Mouse (Mus musculus) heart, embryonic 10.5 days (tissue): Measurements from ENCODE around the gene Krt33a. TPM values are rescaled to one million over a fixed set of nuclear protein-coding genes. Genes with fewer than 3 reads are reported as not detected.

Experiments
- DNase-seq: peaks from one replicate; pipeline ENCODE4 v3.0.0-alpha.2; 2017; ENCODE audit warnings: low spot score
- H3K27ac ChIP-seq: fragments of 300-500 bp; sonication (generic); 2 replicates; pipeline ENCODE4 v1.5.1; 2016; ENCODE audit warnings: mild to moderate bottlenecking
- H3K27me3 ChIP-seq: fragments of 300-500 bp; sonication (generic); 2 replicates; pipeline ENCODE4 v1.6.1; 2016; ENCODE audit warnings: mild to moderate bottlenecking; ENCODE audit not compliant: poor library complexity, insufficient read depth, severe bottlenecking
- H3K36me3 ChIP-seq: fragments of 300-500 bp; sonication (generic); 2 replicates; pipeline ENCODE4 v1.6.1; 2016; ENCODE audit warnings: mild to moderate bottlenecking, moderate library complexity
- H3K4me1 ChIP-seq: fragments of 300-500 bp; sonication (generic); 2 replicates; pipeline ENCODE4 v1.6.1; 2016; ENCODE audit warnings: mild to moderate bottlenecking
- H3K4me3 ChIP-seq: fragments of 300-500 bp; sonication (generic); 2 replicates; pipeline ENCODE4 v1.5.1; 2016; ENCODE audit warnings: mild to moderate bottlenecking, moderate library complexity
- H3K9me3 ChIP-seq: fragments of 300-500 bp; sonication (generic); 2 replicates; pipeline ENCODE4 v1.6.1; 2016; ENCODE audit warnings: mild to moderate bottlenecking, moderate library complexity
- WGBS: fragments of 180-500 bp; shearing (Covaris S2); methylation state at CpG from one replicate; pipeline ENCODE4 v1.1.7; 2016; 5-methylcytosine and 5-hydroxymethylcytosine counted together
- polyA plus RNA-seq: library from polyadenylated mRNA; unstranded; fragments of >200 nt; fragmentation: Nextera tagmentation; extraction: Ambion mirVana; gene quantifications from 2 replicates; pipeline ENCODE4 v1.2.1, GENCODE M21; 2016

Krt33a gene
- polyA plus RNA-seq, 1 experiment from 2014 or later: not detected

DNA sequence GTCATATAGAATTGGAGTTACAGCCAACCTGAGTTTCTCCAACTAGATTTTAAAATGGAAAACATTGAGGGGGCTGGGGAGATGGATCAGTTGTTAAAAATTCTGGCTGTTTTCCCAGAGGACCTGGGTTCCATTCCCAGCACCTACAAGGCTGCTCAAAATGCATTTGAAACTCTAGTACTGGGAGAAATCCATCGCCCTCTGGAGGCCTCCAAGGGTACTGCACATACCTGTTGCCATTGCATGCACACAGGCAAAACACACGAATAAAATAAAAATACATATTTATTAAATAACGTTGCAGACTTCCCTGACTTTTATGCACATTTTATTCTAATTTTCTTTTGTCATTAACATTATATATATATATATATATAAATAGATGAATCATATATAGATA, 9.4 kb downstream of the Krt33a start:
- no peaks in the 10 kb centered on the region for H3K4me1 ChIP-seq
- 49% methylated on average over 3 of the region's 3 CpGs for WGBS
- H3K4me3 ChIP-seq: no peak overlapping the region
- no peaks in the 10 kb centered on the region for H3K36me3 ChIP-seq
- no peak overlapping the region for H3K27ac ChIP-seq
- H3K9me3 ChIP-seq: no peaks in the 10 kb centered on the region
- no peak for DNase-seq
- H3K27me3 ChIP-seq: no peaks in the 10 kb centered on the region

DNA sequence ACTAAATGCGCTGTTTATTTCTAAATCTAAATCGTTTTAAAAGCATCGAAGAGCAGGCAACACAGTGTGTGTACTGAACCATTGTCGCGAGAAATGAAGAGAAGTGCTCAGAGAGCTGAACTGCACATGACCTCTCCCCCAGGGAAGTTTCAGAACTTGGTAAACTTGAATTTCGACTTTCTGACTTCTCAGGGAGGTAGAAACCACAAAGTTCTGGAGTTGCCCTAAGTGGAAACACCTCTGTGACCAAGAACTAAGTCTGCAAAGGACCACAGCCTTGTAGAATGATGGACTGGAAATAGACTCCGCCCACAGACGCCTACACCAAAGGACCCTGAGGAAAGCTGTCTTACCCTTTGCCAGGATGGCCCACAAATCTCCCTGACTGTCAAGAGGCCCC, 10.1 kb downstream of the Krt33a start:
- DNase-seq: no peak
- H3K27ac ChIP-seq: no peak overlapping the region
- H3K4me3 ChIP-seq: no peak overlapping the region
- no peaks in the 10 kb centered on the region for H3K9me3 ChIP-seq
- no peaks in the 10 kb centered on the region for H3K27me3 ChIP-seq
- H3K4me1 ChIP-seq: no peaks in the 10 kb centered on the region
- 84% methylated on average over 8 of the region's 8 CpGs for WGBS
- H3K36me3 ChIP-seq: no peaks in the 10 kb centered on the region

DNA sequence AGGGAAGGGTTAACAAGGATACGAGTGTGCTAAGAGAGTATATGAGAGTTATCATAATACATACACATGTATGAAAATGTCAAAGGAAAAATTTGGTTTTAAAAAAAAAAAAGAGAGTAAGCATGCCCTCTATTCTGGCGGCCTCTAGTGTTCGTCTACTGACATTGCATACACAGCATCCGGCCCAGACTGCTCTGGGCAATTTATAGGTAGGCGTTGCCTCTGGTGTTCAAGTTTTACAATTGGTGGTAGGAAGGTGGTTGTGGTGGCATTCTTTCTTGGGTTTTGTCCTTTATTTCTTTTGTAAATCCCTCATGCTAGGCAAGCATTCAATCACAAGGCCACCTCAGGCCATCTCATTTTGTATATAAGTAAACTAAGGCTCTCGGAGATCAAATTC, 11.2 kb downstream of the Krt33a start:
- H3K4me3 ChIP-seq: no peak overlapping the region
- H3K4me1 ChIP-seq: no peaks in the 10 kb centered on the region
- H3K27me3 ChIP-seq: no peaks in the 10 kb centered on the region
- WGBS: 26% methylated on average over 6 of the region's 6 CpGs
- H3K27ac ChIP-seq: no peak overlapping the region
- DNase-seq: no peak
- no peaks in the 10 kb centered on the region for H3K9me3 ChIP-seq
- no peaks in the 10 kb centered on the region for H3K36me3 ChIP-seq

DNA sequence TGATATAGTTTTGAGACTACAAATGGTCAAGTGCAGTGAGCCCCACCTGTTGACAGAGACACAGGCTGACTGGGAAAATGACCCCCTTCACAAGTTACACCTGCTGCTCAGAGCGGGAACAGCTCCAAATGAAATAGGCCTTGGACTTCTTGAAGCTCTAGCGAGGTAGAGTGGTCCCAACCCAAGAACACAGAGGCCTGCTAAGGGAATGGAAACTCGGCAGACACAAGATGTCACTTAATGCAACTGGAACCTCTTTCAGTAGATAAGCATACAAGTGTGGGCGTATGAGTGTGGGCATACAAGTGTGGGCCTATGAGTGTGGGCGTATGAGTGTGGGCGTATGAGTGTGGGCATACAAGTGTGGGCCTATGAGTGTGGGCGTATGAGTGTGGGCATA, 16.9 kb downstream of the Krt33a start:
- no peaks in the 10 kb centered on the region for H3K9me3 ChIP-seq
- peak; percentile 58 for DNase-seq
- no peak overlapping the region for H3K27ac ChIP-seq
- WGBS: 81% methylated on average over 7 of the region's 7 CpGs
- no peak overlapping the region for H3K4me3 ChIP-seq
- no peaks in the 10 kb centered on the region for H3K36me3 ChIP-seq
- no peaks in the 10 kb centered on the region for H3K4me1 ChIP-seq
- H3K27me3 ChIP-seq: peaks cover 20% of the 10 kb centered on the region

DNA sequence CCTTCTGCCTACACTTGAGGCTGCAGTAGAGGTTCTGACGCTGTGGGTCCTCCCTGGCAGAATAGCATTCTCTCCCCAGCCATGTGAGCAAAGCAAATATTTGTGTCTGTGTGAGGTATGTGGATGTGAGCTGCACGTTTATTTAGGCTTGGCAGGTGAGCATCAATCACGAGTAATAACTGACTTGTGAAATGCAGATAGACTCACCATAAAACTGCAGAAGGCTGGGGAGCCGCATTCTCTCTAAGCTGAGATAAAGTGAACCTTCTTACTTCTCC, 21.7 kb downstream of the Krt33a start:
- Histone ChIP-seq H3K4me3 (no peak overlapping the region), H3K9me3 (no peaks in the 10 kb centered on the region), H3K27me3 (peaks cover 39% of the 10 kb centered on the region), H3K4me1 (peaks cover 7% of the 10 kb centered on the region), H3K36me3 (no peaks in the 10 kb centered on the region), H3K27ac (no peak overlapping the region)
- DNase-seq: no peak
- 60% methylated on average over 4 of the region's 4 CpGs for WGBS

DNA sequence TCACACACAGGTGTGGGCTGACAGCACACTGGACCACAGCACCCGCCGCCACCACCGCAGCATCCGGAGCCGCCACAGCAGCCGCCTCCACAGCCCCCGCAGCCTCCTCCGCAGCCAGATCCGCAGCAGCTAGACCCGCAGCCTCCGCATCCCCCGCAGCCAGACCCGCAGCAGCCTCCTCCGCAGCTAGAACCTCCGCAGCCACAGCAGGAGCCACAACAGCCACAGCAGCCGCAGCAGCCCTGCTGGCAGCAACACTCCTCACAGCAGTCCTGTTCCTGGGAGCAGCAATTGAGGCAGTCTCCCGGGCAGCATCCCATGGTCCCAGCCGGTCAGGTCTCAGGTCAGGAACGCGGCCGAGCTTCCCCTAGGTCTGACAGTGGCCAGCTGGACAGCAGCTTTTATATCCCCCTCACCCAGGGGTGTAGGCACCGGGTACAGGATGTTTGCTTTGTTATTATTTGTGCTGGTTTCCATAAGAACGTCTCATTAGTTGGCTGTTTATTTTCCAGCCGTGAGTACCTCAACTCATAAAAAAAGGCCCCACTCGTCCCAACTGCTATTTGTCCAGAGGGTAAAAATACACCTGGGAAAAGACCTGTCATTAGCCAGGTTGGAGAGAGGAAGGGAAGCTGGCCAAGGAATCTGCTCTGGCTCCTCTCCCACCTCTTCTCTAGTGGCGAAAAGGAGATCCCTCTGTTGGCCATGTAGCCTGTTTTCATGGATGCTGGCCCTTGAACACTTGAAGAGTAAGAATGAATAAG, 22.2 kb downstream of the Krt33a start, which contains the start of gene Krtap17-1:
Gene Krtap17-1 (minus strand): TSS at position 375 of the 764 bp plus-strand sequence.
- WGBS: 25% methylated on average over 26 of the region's 26 CpGs
- Histone ChIP-seq H3K9me3 (no peaks in the 10 kb centered on the region), H3K4me1 (peaks cover 7% of the 10 kb centered on the region), H3K27ac (no peak within 1 kb of the TSS), H3K27me3 (peaks cover 39% of the 10 kb centered on the region), H3K36me3 (no peaks in the 10 kb centered on the region), H3K4me3 (peak within 1 kb of the TSS; percentile 36)
- peak; percentile 73 for DNase-seq

DNA sequence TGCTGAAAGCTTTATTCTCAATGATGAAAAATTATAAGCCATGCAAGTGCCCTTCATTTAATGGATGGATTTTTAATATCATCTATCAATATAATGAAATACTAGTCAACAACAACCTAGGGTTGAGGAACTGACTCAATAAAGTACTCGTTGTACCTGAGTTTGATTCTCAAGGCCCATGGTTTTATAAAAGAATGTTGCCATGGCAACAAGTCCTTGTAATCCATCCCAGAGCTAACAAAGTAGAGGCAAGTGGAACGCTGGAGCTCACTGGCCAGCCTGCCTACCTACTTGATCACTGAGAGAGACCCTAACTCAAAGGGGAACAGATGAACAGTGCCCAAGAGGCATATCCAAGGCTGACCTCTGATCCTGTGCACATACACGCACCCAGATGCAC, 25.4 kb downstream of the Krt33a start:
- DNase-seq: no peak
- H3K4me1 ChIP-seq: peaks cover 7% of the 10 kb centered on the region
- H3K36me3 ChIP-seq: no peaks in the 10 kb centered on the region
- WGBS: 78% methylated on average over 3 of the region's 3 CpGs
- no peaks in the 10 kb centered on the region for H3K9me3 ChIP-seq
- no peak overlapping the region for H3K4me3 ChIP-seq
- H3K27ac ChIP-seq: no peak overlapping the region
- peaks cover 41% of the 10 kb centered on the region for H3K27me3 ChIP-seq

DNA sequence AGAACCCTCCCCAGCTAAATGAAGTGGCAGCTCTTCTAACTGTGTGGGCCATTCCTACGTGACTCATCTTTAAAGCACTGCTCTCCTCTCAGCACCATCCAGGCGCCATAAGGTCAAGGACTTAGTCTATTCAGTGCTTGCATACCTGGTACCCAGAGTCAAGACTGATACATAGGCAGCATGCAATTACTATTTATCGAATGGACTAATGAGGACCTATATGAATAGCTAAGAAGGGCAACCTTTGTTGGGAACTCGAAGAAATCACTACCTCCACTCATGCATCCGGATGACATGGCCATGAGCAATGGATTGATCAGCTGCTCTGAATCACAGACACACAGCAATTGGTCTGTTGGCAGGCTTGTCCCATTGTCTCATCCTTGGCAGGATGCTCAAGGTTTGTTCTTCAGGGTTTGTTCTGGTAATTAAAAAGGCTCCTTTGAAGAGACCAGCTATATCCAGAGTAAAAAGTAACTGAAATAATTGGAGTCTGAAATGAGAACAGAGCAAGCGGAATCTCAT, 26.1 kb downstream of the Krt33a start:
- Histone ChIP-seq H3K9me3 (no peaks in the 10 kb centered on the region), H3K36me3 (no peaks in the 10 kb centered on the region), H3K27ac (no peak overlapping the region), H3K4me1 (peaks cover 7% of the 10 kb centered on the region), H3K4me3 (no peak overlapping the region), H3K27me3 (peaks cover 40% of the 10 kb centered on the region)
- DNase-seq: peak; percentile 64
- 70% methylated on average over 6 of the region's 6 CpGs for WGBS

DNA sequence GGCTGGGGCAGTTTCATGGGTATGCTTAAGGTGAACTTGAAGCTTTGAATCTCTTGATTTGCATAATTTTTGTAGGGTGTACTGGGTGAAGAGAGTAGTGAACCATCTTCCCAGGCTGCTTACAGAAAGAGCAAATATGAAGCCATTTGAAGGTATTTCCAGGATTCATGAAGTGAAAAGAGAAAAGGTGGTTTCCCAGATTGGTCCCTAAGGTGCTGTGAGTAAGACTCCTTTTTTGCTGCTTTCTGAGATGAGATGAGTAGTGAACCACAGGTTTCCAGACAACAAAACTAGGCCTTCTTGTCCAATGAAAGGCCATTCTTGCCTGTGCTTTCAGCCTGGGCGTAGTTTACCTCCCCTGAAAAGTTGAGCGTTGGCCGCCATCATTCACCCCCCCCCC, 27.5 kb downstream of the Krt33a start:
- Histone ChIP-seq H3K27ac (no peak overlapping the region), H3K36me3 (no peaks in the 10 kb centered on the region), H3K9me3 (no peaks in the 10 kb centered on the region), H3K4me1 (peaks cover 2% of the 10 kb centered on the region), H3K27me3 (peaks cover 26% of the 10 kb centered on the region), H3K4me3 (no peak overlapping the region)
- peak; percentile 57 for DNase-seq
- 86% methylated on average over 3 of the region's 3 CpGs for WGBS

DNA sequence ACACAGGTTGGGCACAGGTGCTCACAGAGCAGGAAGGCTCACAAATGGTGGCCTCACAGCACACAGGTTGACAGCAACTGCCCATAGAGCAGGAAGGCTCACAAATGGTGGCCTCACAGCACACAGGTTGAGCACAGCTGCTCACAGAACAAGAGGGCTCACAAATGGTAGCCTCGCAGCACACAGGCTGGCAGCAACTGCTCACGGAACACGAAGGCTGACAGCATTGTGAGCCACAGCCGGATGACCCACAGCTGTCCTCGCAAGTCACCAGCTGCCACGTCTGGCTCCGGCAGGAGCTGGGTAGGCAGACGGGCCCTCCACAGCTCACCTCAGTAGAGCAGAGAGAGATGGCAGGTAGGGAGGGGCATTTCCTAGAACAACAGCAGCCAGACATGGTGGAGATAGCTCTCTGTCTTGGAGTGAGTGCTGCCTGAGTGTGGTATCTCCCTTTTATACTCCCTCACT, 29.8 kb downstream of the Krt33a start, which contains the start of gene Krtap16-1:
Gene Krtap16-1 (minus strand): TSS at position 418 of the 468 bp plus-strand sequence.
- 80% methylated on average over 8 of the region's 8 CpGs for WGBS
- Histone ChIP-seq H3K9me3 (no peaks in the 10 kb centered on the region), H3K4me1 (no peaks in the 10 kb centered on the region), H3K27me3 (peaks cover 13% of the 10 kb centered on the region), H3K4me3 (no peak within 1 kb of the TSS), H3K36me3 (no peaks in the 10 kb centered on the region), H3K27ac (no peak within 1 kb of the TSS)
- DNase-seq: peak; percentile 58

DNA sequence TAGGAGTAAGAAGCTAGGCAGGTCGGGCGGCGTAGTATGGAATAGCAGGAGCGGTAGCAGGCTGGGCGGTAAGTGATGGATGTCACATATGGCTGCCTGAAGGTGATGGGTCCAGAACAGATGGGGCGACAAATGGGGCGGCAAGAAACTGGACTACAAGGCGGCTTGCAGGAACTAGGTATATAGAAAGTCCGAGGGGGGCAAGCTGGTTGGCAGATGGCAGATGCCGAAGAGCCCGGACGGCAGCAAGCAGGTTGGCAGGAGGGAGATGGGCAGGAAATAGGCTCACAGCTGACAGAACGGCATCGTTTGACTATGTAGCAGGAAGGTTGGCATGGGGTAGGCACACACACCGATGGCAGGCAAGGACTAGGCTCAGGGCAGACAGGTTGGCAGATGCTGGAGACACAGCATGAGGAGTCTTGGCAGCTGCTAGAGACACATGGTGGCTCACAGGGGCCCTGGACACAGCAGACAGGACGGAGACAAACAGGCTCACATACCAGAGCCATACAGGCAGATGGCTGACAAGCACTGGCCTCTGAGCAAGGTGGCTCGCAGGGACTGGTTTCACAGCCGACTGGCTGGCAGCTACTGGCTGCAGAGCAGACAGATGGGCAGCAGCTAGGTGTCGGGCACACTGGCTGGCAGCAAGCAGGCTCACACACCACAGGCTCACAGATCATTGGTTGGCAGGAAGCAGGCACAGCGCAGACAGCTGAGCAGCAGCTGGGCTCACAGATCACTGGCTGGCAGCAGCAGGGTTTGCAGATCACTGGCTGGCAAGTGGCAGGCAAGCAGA, 30.5 kb downstream of the Krt33a start:
- DNase-seq: peak; percentile 70
- H3K27ac ChIP-seq: no peak overlapping the region
- H3K36me3 ChIP-seq: no peaks in the 10 kb centered on the region
- no peak overlapping the region for H3K4me3 ChIP-seq
- 77% methylated on average over 20 of the region's 20 CpGs for whole genome bisulfite sequencing
- peaks cover 13% of the 10 kb centered on the region for H3K27me3 ChIP-seq
- H3K9me3 ChIP-seq: no peaks in the 10 kb centered on the region
- no peaks in the 10 kb centered on the region for H3K4me1 ChIP-seq

DNA sequence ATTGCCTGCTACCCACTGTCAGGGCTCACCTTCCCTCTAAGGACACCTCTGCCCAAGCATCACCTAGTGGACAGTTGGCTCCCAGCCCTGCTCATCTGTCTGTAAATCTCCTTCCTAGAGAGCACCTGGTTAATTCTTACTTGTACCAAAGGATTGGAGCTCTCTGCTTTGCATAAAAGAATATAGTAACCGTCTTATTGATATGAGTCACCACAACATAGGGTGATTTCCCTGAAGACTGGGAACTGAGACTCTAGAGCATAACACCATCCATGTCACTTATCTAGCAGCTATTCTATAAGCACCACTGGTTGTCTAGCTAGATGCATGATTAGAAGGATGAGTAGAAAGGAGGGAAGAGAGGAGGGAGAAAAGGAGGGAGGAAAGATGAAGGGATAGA, 32.6 kb downstream of the Krt33a start:
- Histone ChIP-seq H3K9me3 (no peaks in the 10 kb centered on the region), H3K4me3 (no peak overlapping the region), H3K27me3 (peaks cover 13% of the 10 kb centered on the region), H3K36me3 (no peaks in the 10 kb centered on the region), H3K4me1 (no peaks in the 10 kb centered on the region), H3K27ac (no peak overlapping the region)
- 90% methylated on average over 1 of the region's 1 CpGs for WGBS
- peak; percentile 38 for DNase-seq

DNA sequence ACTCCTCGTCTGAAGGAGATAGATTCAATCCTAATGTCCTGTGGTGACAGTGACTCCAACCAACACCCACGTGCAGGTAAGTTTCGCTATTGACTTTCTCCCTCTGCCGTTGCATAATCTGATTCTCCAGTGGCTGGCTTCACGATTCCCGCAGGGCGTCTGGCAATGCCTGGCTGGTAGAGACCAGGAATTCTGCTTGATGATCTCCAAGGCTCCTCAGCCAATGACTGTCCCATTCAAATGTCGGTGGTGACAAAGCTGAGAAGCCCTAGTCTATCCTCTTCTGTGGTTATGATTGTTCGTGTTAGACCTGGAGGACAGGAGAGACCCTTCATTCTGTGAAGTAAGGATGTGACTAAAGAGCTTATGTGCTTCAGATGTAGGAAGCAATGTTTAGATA, 33.3 kb downstream of the Krt33a start:
- no peaks in the 10 kb centered on the region for H3K36me3 ChIP-seq
- peak; percentile 57 for DNase-seq
- no peak overlapping the region for H3K4me3 ChIP-seq
- H3K27me3 ChIP-seq: peaks cover 13% of the 10 kb centered on the region
- no peaks in the 10 kb centered on the region for H3K9me3 ChIP-seq
- WGBS: 81% methylated on average over 9 of the region's 9 CpGs
- H3K27ac ChIP-seq: no peak overlapping the region
- H3K4me1 ChIP-seq: no peaks in the 10 kb centered on the region
